Mouse (Mus musculus) megakaryocyte, embryonic 14.5 days (primary cell): Measurements from ENCODE around the gene Olfr830. TPM values are rescaled to one million over a fixed set of nuclear protein-coding genes. Genes with fewer than 3 reads are reported as not detected.
"Not testable (repeated sequence)": the region's sequence is repeated elsewhere in the genome, so short reads cannot be mapped to it uniquely, and the experiment has no call there.

Experiments
- H3K27me3 ChIP-seq: replicated peaks from 2 replicates; pipeline ENCODE3; 2012; ENCODE audit warnings: inconsistent platforms
- H3K36me3 ChIP-seq: replicated peaks from 2 replicates; pipeline ENCODE3; 2012; ENCODE audit warnings: low read length, inconsistent platforms, mixed read lengths
- H3K4me1 ChIP-seq: 2 replicates; pipeline ENCODE4 v1.6.1; 2012; ENCODE audit warnings: inconsistent platforms
- H3K4me3 ChIP-seq: replicated peaks from 2 replicates; pipeline ENCODE3; 2012; ENCODE audit warnings: moderate library complexity, mild to moderate bottlenecking, inconsistent platforms
- H3K9me3 ChIP-seq: 2 replicates; pipeline ENCODE4 v1.6.1; 2012; ENCODE audit warnings: inconsistent platforms
- FLI1 ChIP-seq: IDR thresholded peaks from 2 replicates; pipeline ENCODE4 v1.6.1; 2012; ENCODE audit warnings: low read length, inconsistent platforms, mixed read lengths
- GATA1 ChIP-seq: IDR thresholded peaks from 3 replicates; pipeline ENCODE4 v1.6.1; 2012; ENCODE audit warnings: mixed read lengths, low read length, inconsistent platforms, borderline replicate concordance
- polyA plus RNA-seq: library from polyadenylated mRNA; stranded (reverse); fragments of >175 nt; gene quantifications from 2 replicates; pipeline ENCODE4 v1.2.3, GENCODE M21; 2012; ENCODE audit warnings: low replicate concordance; ENCODE audit not compliant: insufficient read depth

The Olfr830 gene
- not detected in 2 replicates for polyA plus RNA-seq

DNA sequence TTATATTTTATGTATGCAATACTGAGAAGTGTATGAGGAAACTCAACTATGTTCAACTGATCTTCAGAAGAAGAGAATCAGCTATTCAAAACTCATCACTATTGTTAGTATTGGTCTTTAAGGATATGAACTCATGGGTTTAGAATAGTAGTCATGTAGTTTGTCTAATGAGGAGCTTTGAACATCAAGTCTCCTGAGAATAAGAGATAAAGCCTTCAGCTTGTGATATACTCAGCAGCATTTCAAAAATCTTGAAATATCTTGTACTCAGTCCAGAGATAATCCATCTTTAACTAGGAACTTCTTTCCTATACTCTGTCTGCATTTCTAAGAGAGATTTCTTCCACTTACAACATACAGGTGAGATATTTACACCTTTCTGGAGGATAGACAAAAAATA, at the start of gene Olfr830:
Olfr830 (plus strand) TSS at position 301 of the 400 bp plus-strand sequence.
- TF ChIP-seq FLI1 (no peak), GATA1 (no peak)
- no peaks in the 10 kb centered on the region for H3K27me3 ChIP-seq
- H3K9me3 ChIP-seq: no peaks in the 10 kb centered on the region
- no peaks in the 10 kb centered on the region for H3K36me3 ChIP-seq
- no peaks in the 10 kb centered on the region for H3K4me1 ChIP-seq
- H3K4me3 ChIP-seq: no peak within 1 kb of the TSS

DNA sequence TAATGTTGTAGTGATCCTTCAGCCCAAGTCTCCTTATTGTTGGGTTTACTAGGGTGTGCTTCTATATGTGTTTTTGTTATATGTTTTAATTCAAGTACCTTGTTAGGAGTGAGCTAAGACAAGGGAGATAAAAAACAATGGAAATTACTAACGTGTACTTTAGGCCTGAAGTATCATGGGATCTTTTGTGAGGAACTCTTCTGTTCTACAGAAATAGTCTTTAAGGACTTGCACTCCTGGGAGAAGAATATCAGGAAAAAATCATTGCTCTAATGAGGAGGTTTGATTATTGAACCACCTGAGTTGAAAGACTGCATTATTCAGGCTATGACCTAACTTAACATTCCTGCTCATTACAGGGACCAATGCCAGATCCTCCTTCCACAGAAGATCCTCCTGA, 19.9 kb upstream of the Olfr830 start, which contains the start of gene Olfr829:
Olfr829 (plus strand) TSS at position 301 of the 400 bp plus-strand sequence.
- no peaks in the 10 kb centered on the region for H3K36me3 ChIP-seq
- H3K9me3 ChIP-seq: peaks cover 3% of the 10 kb centered on the region; the same call in 1 of the 2 replicates
- H3K4me1 ChIP-seq: no peaks in the 10 kb centered on the region
- H3K27me3 ChIP-seq: no peaks in the 10 kb centered on the region
- H3K4me3 ChIP-seq: no peak within 1 kb of the TSS
- TF ChIP-seq GATA1: no peak
- TF ChIP-seq FLI1: no peak

DNA sequence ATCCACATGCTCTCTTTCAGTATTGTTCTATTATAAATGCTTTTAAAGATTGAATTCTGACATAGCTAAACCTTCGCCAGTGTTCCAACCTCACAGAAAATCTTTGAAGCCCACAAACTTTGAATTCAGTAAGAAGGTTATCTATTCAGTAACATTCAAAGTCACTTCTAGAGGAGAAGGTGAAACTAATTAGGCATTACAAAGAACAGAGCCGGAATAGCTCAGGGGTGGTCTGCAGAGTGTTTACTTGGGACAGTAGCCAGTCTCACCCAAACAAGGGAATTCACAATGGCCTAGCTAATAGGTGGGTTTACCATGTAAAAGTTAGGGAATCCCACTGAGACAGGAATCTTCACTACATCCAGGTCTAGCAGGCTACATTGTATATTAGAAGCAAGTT, 33.2 kb downstream of the Olfr830 start:
- H3K27me3 ChIP-seq, H3K9me3 ChIP-seq, H3K4me3 ChIP-seq, H3K4me1 ChIP-seq, H3K36me3 ChIP-seq: not testable (repeated sequence)

DNA sequence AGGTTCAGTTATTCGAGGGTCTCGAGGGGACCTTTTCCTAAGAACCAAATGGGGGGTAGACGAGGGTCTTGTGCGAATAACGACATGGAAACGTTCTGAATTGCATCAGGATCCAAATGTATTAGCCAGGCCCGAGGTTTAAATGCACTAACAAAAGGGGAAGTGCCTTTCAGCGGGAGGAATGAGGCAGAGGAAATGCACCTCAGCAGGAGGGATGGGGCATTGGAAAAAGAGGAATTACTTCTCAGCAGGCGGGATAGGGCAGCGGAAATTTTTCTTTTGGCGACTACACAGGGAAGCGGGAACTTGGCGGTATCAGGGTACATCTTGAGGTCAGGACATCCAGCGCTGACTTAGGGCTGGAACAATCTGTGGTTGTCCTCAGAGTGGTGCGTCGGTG, 53.4 kb downstream of the Olfr830 start:
- H3K4me3 ChIP-seq, H3K27me3 ChIP-seq, H3K4me1 ChIP-seq, H3K36me3 ChIP-seq: not testable (repeated sequence)
- peaks cover 25% of the 10 kb centered on the region for H3K9me3 ChIP-seq

Other genes with a start within 250 kb of the Olfr830 start
- gene Muc16, start 200.2 kb upstream of the Olfr830 start, polyA plus RNA-seq: not detected in 2 replicates
- gene Olfr24, start 110.7 kb upstream of the Olfr830 start, polyA plus RNA-seq: not detected in 2 replicates
- not detected in 2 replicates for gene Olfr828, start 55.2 kb upstream of the Olfr830 start, polyA plus RNA-seq
- not detected in 2 replicates for gene Olfr829, start 19.8 kb upstream of the Olfr830 start, polyA plus RNA-seq
- not detected in 2 replicates for gene Olfr832, start 62.4 kb downstream of the Olfr830 start, polyA plus RNA-seq
- not detected in 2 replicates for gene Olfr834, start 113.3 kb downstream of the Olfr830 start, polyA plus RNA-seq
- gene Olfr835, start 158.0 kb downstream of the Olfr830 start, polyA plus RNA-seq: not detected in 2 replicates
- gene Olfr836, start 245.7 kb downstream of the Olfr830 start, polyA plus RNA-seq: not detected in 2 replicates